Mouse (Mus musculus): ENCODE data around the gene 1700013G24Rik.
A peak's percentile ranks its signal among the peaks of the same experiment; 100 is the strongest.

Gene 1700013G24Rik

GRCm38 (mm10) chr4:137497367-137497766 lies 44.3 kb downstream of the 1700013G24Rik start:
- DNase-seq, result peak; percentile 68 to 90

- peak; percentile 77 to 87 for DNase-seq
These were observed 45.0 kb downstream of the 1700013G24Rik start for GRCm38 (mm10) chr4:137497892-137498722.

GRCm38 (mm10) chr4:137498882-137499583 lies 45.9 kb downstream of the 1700013G24Rik start:
- no peak for DNase-seq

GRCm38 (mm10) chr4:137500149-137500548 lies 47.1 kb downstream of the 1700013G24Rik start:
- DNase-seq, result no peak

GRCm38 (mm10) chr4:137500953-137501352 lies 47.9 kb downstream of the 1700013G24Rik start:
- DNase-seq, result no peak

GRCm38 (mm10) chr4:137502183-137502582 lies 49.1 kb downstream of the 1700013G24Rik start:
- no peak for DNase-seq

GRCm38 (mm10) chr4:137502801-137503200 lies 49.7 kb downstream of the 1700013G24Rik start:
- peak in 1 of 2 experiments; percentile 64 for DNase-seq

GRCm38 (mm10) chr4:137503509-137503971 lies 50.5 kb downstream of the 1700013G24Rik start:
- DNase-seq, result no peak

All from kidney, postnatal 25 days (tissue).